Mouse (Mus musculus) thymus, postnatal 0 days (tissue): ENCODE results near the gene Agfg2. TPM values are rescaled to one million over a fixed set of nuclear protein-coding genes. Genes with fewer than 3 reads are reported as not detected.

Experiments
- DNase-seq: peaks from one replicate; pipeline ENCODE4 v3.0.0-alpha.2; 2015; ENCODE audit warnings: low spot score
- polyA plus RNA-seq: library from polyadenylated mRNA; unstranded; fragments of >200 nt; fragmentation: Nextera tagmentation; extraction: Ambion mirVana; gene quantifications from 2 replicates; pipeline ENCODE4 v1.2.1, GENCODE M21; 2015

The Agfg2 gene
- polyA plus RNA-seq, result 109 and 142 TPM in 2 replicates

GRCm38 (mm10) chr5:137684294-137685123, at the start of gene Agfg2:
Gene Agfg2 (minus strand): TSS chr5:137684726.
- DNase-seq, result peak; percentile 100

- DNase-seq, result no peak
These were observed 49.2 kb upstream of the Agfg2 start for GRCm38 (mm10) chr5:137733638-137734288.

GRCm38 (mm10) chr5:137726767-137727166, 42.2 kb upstream of the Agfg2 start:
- no peak for DNase-seq

- DNase-seq, result no peak
These were observed 39.3 kb upstream of the Agfg2 start for GRCm38 (mm10) chr5:137723840-137724239.

- DNase-seq, result peak; percentile 76
These were observed 36.1 kb upstream of the Agfg2 start for GRCm38 (mm10) chr5:137720558-137721164.

GRCm38 (mm10) chr5:137719088-137719487, 34.6 kb upstream of the Agfg2 start:
- DNase-seq, result no peak

GRCm38 (mm10) chr5:137718020-137718790, 33.7 kb upstream of the Agfg2 start:
- DNase-seq, result no peak

GRCm38 (mm10) chr5:137715685-137716084, 31.2 kb upstream of the Agfg2 start:
- no peak for DNase-seq

- no peak for DNase-seq
These were observed 28.9 kb upstream of the Agfg2 start for GRCm38 (mm10) chr5:137713454-137713853.

- DNase-seq, result peak; percentile 79
These were observed 22.5 kb upstream of the Agfg2 start for GRCm38 (mm10) chr5:137706913-137707633.

GRCm38 (mm10) chr5:137705242-137705641, 20.7 kb upstream of the Agfg2 start:
- peak; percentile 71 for DNase-seq

GRCm38 (mm10) chr5:137699850-137700249, 15.3 kb upstream of the Agfg2 start:
- no peak for DNase-seq

- peak; percentile 81 for DNase-seq
These were observed 14.6 kb upstream of the Agfg2 start for GRCm38 (mm10) chr5:137699080-137699479.

GRCm38 (mm10) chr5:137695930-137696329, 11.4 kb upstream of the Agfg2 start:
- DNase-seq, result no peak

- no peak for DNase-seq
These were observed 10.3 kb upstream of the Agfg2 start for GRCm38 (mm10) chr5:137694796-137695195.

GRCm38 (mm10) chr5:137691881-137692280, 7.4 kb upstream of the Agfg2 start:
- peak; percentile 79 for DNase-seq

- DNase-seq, result peak; percentile 38
These were observed 6.0 kb upstream of the Agfg2 start for GRCm38 (mm10) chr5:137690531-137690930.

GRCm38 (mm10) chr5:137689974-137690373, 5.4 kb upstream of the Agfg2 start:
- peak; percentile 57 for DNase-seq

GRCm38 (mm10) chr5:137686127-137686790, 1.7 kb upstream of the Agfg2 start:
- peak; percentile 53 for DNase-seq

GRCm38 (mm10) chr5:137685653-137686052, 1.1 kb upstream of the Agfg2 start:
- DNase-seq, result no peak
